Mouse (Mus musculus) regulatory T cell (primary cell): ENCODE data around the gene Smyd1.
"Not testable (repeated sequence)": the region's sequence is repeated elsewhere in the genome, so short reads cannot be mapped to it uniquely, and the experiment has no call there.

ENCODE experiments used
- in situ Hi-C: fragments of 300-600 bp; cut with MboI, MseI; formaldehyde crosslinking; loops from one replicate; pipeline ENCODE4 v1.15.1; 2025; ENCODE audit warnings: high pct_unique_total_duplicates

Smyd1 gene

GRCm38 (mm10) chr6:71324816-71325215 is 2.8 kb upstream of the Smyd1 start:
- in situ Hi-C loops, result no loop called here

- in situ Hi-C loops, result no loop called here
Observed at GRCm38 (mm10) chr6:71322491-71322921, 473 bp upstream of the Smyd1 start, which contains the start of gene Cd8b1. Cd8b1 (plus strand) TSS chr6:71322788.

GRCm38 (mm10) chr6:71307486-71307885 is 14.5 kb downstream of the Smyd1 start:
- in situ Hi-C loops, result no loop called here

- in situ Hi-C loops, result loop anchor here (5.0 kb wide), 1 partner anchor 80 kb away; no protein-coding TSS in a partner anchor
Observed at GRCm38 (mm10) chr6:71302097-71302731, 19.8 kb downstream of the Smyd1 start.

- in situ Hi-C loops, result loop anchor here (5.0 to 10.0 kb wide), 2 partner anchors 106 to 126 kb away; no protein-coding TSS in a partner anchor
Observed at GRCm38 (mm10) chr6:71298751-71299150, 23.3 kb downstream of the Smyd1 start.

GRCm38 (mm10) chr6:71298051-71298450 is 24.0 kb downstream of the Smyd1 start:
- in situ Hi-C loops, result loop anchor here (5.0 to 10.0 kb wide), 2 partner anchors 107 to 126 kb away; no protein-coding TSS in a partner anchor

- in situ Hi-C loops, result loop anchor here (5.0 to 10.0 kb wide), 2 partner anchors 109 to 123 kb away; no protein-coding TSS in a partner anchor
Observed at GRCm38 (mm10) chr6:71295303-71295702, 26.7 kb downstream of the Smyd1 start.

GRCm38 (mm10) chr6:71293509-71293908 is 28.5 kb downstream of the Smyd1 start:
- in situ Hi-C loops, result loop anchor here (10.0 kb wide), 1 partner anchor 111 kb away; no protein-coding TSS in a partner anchor

- in situ Hi-C loops, result no loop called here
Observed at GRCm38 (mm10) chr6:71279418-71279817, 42.6 kb downstream of the Smyd1 start.

GRCm38 (mm10) chr6:71274621-71275020 is 47.4 kb downstream of the Smyd1 start:
- in situ Hi-C loops, result no loop called here

- in situ Hi-C loops, result no loop called here
Observed at GRCm38 (mm10) chr6:71273715-71274114, 48.3 kb downstream of the Smyd1 start.

GRCm38 (mm10) chr6:71272316-71272741 is 49.7 kb downstream of the Smyd1 start:
- in situ Hi-C loops, result no loop called here

GRCm38 (mm10) chr6:71271389-71272315 is 50.4 kb downstream of the Smyd1 start, which contains the start of gene Krcc1:
Krcc1 (plus strand) TSS chr6:71271677.
- in situ Hi-C loops, result no loop called here

- in situ Hi-C loops, result no loop called here
Observed at GRCm38 (mm10) chr6:71271057-71271388, 51.0 kb downstream of the Smyd1 start.

- in situ Hi-C loops, result no loop called here
Observed at GRCm38 (mm10) chr6:71270301-71271056, 51.6 kb downstream of the Smyd1 start.

- in situ Hi-C loops, result not testable (repeated sequence)
Observed at GRCm38 (mm10) chr6:71269686-71270050, 52.4 kb downstream of the Smyd1 start.

- in situ Hi-C loops, result no loop called here
Observed at GRCm38 (mm10) chr6:71268929-71269685, 52.9 kb downstream of the Smyd1 start.

GRCm38 (mm10) chr6:71267603-71268002 is 54.4 kb downstream of the Smyd1 start:
- in situ Hi-C loops, result not testable (repeated sequence)

- in situ Hi-C loops, result no loop called here
Observed at GRCm38 (mm10) chr6:71262142-71262833, 59.7 kb downstream of the Smyd1 start.

- in situ Hi-C loops, result no loop called here
Observed at GRCm38 (mm10) chr6:71261060-71261459, 61.0 kb downstream of the Smyd1 start.
